In genomic region chr2:181658930-181659555, GRCm38 (mm10) we compare ENCODE assay signal across 9 mouse cellular contexts. TPM values are rescaled to one million over a fixed set of nuclear protein-coding genes. Genes with fewer than 3 reads are reported as not detected.
A peak's percentile ranks its signal among the peaks of the same experiment; 100 is the strongest.
DNase-seq lines count a peak whose midpoint lies in the region; ATAC-seq and TF ChIP-seq lines count a peak whose summit lies in the region.
"Had no signal": no experiment of that assay in that cellular context is flagged by ENCODE, and none has a peak within 500 bp of the region (broad histone marks: within the 10 kb centered on the region; RNA-seq: fewer than 3 reads in every experiment).

No protein-coding gene starts in this region.

- WGBS in forebrain, embryonic 14.5 days = 40% methylated on average over 17 of the region's 17 CpGs
- WGBS in cerebellum, adult 2 months = 46% methylated on average over 17 of the region's 17 CpGs

- H3K9ac ChIP-seq in forebrain, embryonic 14.5 days (ENCODE audit: low read length) = no peak overlapping the region
- H3K9ac ChIP-seq: embryonic facial prominence, embryonic 15.5 days had no signal

- no peaks in the 10 kb centered on the region; the same call in 1 of the 2 replicates for H3K4me1 ChIP-seq in forebrain, embryonic 14.5 days (ENCODE audit: control insufficient read depth, insufficient read depth, low read length)
- H3K4me1 ChIP-seq in cerebellum, adult 2 months (ENCODE audit: control insufficient read depth, insufficient read depth, low read length) = peaks cover 8% of the 10 kb centered on the region; the same call in 1 of the 2 replicates

- no peak for TF ChIP-seq POLR2A in cerebellum, adult 2 months (IDR thresholded peaks at IDR 0.05; ENCODE audit: borderline replicate concordance, insufficient read depth, low read length)

- H3K4me2 ChIP-seq in forebrain, embryonic 14.5 days (ENCODE audit: low read length) = no peak overlapping the region
- H3K4me2 ChIP-seq: embryonic facial prominence, embryonic 15.5 days had no signal

- 0 out of 2 replicates have a peak, but pooled peaks have one; percentile 34 for ATAC-seq in forebrain, embryonic 14.5 days

- TF ChIP-seq CTCF in layer of hippocampus, adult 2 months (conservative IDR thresholded peaks at IDR 0.05) = no peak
- no peak for TF ChIP-seq CTCF in cerebellum, adult 2 months (IDR thresholded peaks at IDR 0.05; ENCODE audit: borderline replicate concordance, insufficient read depth, low read depth, low read length)

- no peak overlapping the region for H3K27ac ChIP-seq in forebrain, embryonic 14.5 days (ENCODE audit: low read depth, low read length)
- H3K27ac ChIP-seq in layer of hippocampus, adult 2 months = peak overlapping the region; percentile 77
- no peak overlapping the region for H3K27ac ChIP-seq in cerebellum, adult 2 months (ENCODE audit: insufficient read depth, low read length)
- H3K27ac ChIP-seq: embryonic facial prominence, embryonic 15.5 days had no signal

- H3K27me3 ChIP-seq in forebrain, embryonic 14.5 days (replicated peaks; ENCODE audit: control insufficient read depth, insufficient read depth, low read length) = no peaks in the 10 kb centered on the region
- no peaks in the 10 kb centered on the region for H3K27me3 ChIP-seq in cerebellum, adult 2 months (ENCODE audit: control insufficient read depth, insufficient read depth, low read length)
- H3K27me3 ChIP-seq: embryonic facial prominence, embryonic 15.5 days had no signal

- H3K9me3 ChIP-seq in forebrain, embryonic 14.5 days (replicated peaks; ENCODE audit: control insufficient read depth, low read length) = no peaks in the 10 kb centered on the region
- H3K9me3 ChIP-seq: embryonic facial prominence, embryonic 15.5 days had no signal

- DNase-seq in CD4-positive helper T cell, adult 2 months (ENCODE audit: low read depth, low spot score) = peak; percentile 54
- peak; percentile 85 for DNase-seq in ZHBTc4 (ENCODE audit: low read depth, low spot score)
- DNase-seq in forebrain, embryonic 14.5 days (ENCODE audit: low spot score) = peak; percentile 48
- peak; percentile 79 for DNase-seq in heart, postnatal 4 days
- peak; percentile 59 to 60 for DNase-seq in layer of hippocampus, adult 2 months (ENCODE audit: low spot score in 2 of 2)
- peak; percentile 64 for DNase-seq in lung, postnatal 25 days (ENCODE audit: low spot score)
- DNase-seq in right cerebral cortex, postnatal 25 days = peak; percentile 48
- no peak for DNase-seq in cerebellum, adult 2 months

- H3K4me3 ChIP-seq in forebrain, embryonic 14.5 days (ENCODE audit: low read depth, low read length) = no peak overlapping the region
- H3K4me3 ChIP-seq in layer of hippocampus, adult 2 months = no peak overlapping the region
- no peak overlapping the region for H3K4me3 ChIP-seq in cerebellum, adult 2 months (replicated peaks; ENCODE audit: insufficient read depth, low read depth, low read length)
- H3K4me3 ChIP-seq: embryonic facial prominence, embryonic 15.5 days had no signal

- H3K36me3 ChIP-seq in forebrain, embryonic 14.5 days (ENCODE audit: control insufficient read depth, insufficient read depth, low read length) = peaks cover 40% of the 10 kb centered on the region

RNA-seq across cellular contexts. Expression of gene Gm29797, which starts 2.2 kb away (rescaled TPM):
- not detected in 2 replicates for polyA plus RNA-seq in forebrain, embryonic 14.5 days (2014; fragmentation: Nextera tagmentation; extraction: Ambion mirVana)
- total RNA-seq in heart, postnatal 4 days (2021) = not detected
- total RNA-seq in layer of hippocampus, adult 2 months (2021) = 1 to 10 TPM in 1 of 2 experiments, under 1 TPM in 1; 0.83 to 1.4 TPM
- 0.21 and 0.26 TPM in 2 replicates for polyA plus RNA-seq in cerebellum, adult 2 months (2012; rRNA removed)

RNA-seq across cellular contexts. Expression of gene Sox18, which starts 12.4 kb away (rescaled TPM):
- polyA plus RNA-seq in forebrain, embryonic 14.5 days (2014; fragmentation: Nextera tagmentation; extraction: Ambion mirVana) = 12.5 and 15.1 TPM in 2 replicates
- total RNA-seq in heart, postnatal 4 days (2021) = 10 to 100 TPM; 75.9 to 80.3 TPM
- 10 to 100 TPM; 11.6 to 14.1 TPM for total RNA-seq in layer of hippocampus, adult 2 months (2021)
- 15.1 and 17.8 TPM in 2 replicates for polyA plus RNA-seq in cerebellum, adult 2 months (2012; rRNA removed)

RNA-seq across cellular contexts. Expression of gene Tcea2, which starts 21.1 kb away (rescaled TPM):
- polyA plus RNA-seq in forebrain, embryonic 14.5 days (2014; fragmentation: Nextera tagmentation; extraction: Ambion mirVana) = 42.0 and 44.3 TPM in 2 replicates
- total RNA-seq in heart, postnatal 4 days (2021) = 10 to 100 TPM in 1 of 2 experiments, 1 to 10 TPM in 1; 9.9 to 11.1 TPM
- total RNA-seq in layer of hippocampus, adult 2 months (2021) = 10 to 100 TPM; 54.7 to 60.0 TPM
- polyA plus RNA-seq in cerebellum, adult 2 months (2012; rRNA removed) = 128 and 138 TPM in 2 replicates

RNA-seq across cellular contexts. Expression of gene Rgs19, which starts 34.7 kb away (rescaled TPM):
- 60.3 and 63.6 TPM in 2 replicates for polyA plus RNA-seq in forebrain, embryonic 14.5 days (2014; fragmentation: Nextera tagmentation; extraction: Ambion mirVana)
- total RNA-seq in heart, postnatal 4 days (2021) = 10 to 100 TPM; 11.3 to 15.8 TPM
- total RNA-seq in layer of hippocampus, adult 2 months (2021) = 10 to 100 TPM; 41.8 to 43.4 TPM
- polyA plus RNA-seq in cerebellum, adult 2 months (2012; rRNA removed) = 29.2 and 30.6 TPM in 2 replicates

RNA-seq across cellular contexts. Expression of gene Lkaaear1, which starts 39.2 kb away (rescaled TPM):
- polyA plus RNA-seq in forebrain, embryonic 14.5 days (2014; fragmentation: Nextera tagmentation; extraction: Ambion mirVana) = not detected in 2 replicates
- not detected for total RNA-seq in heart, postnatal 4 days (2021)
- total RNA-seq in layer of hippocampus, adult 2 months (2021) = not detected
- not detected in 2 replicates for polyA plus RNA-seq in cerebellum, adult 2 months (2012; rRNA removed)
- polyA plus RNA-seq: embryonic facial prominence, embryonic 15.5 days had no signal

Comparison
In these comparisons a context has a peak if more than half of its experiments do, and no peak if none do; other contexts are left out.
1. DNase-seq: peak in CD4-positive helper T cell, adult 2 months (single experiment), ZHBTc4 (single experiment), forebrain, embryonic 14.5 days (single experiment), heart, postnatal 4 days (single experiment), layer of hippocampus, adult 2 months (2 of 2), lung, postnatal 25 days (single experiment) and right cerebral cortex, postnatal 25 days (single experiment); none in cerebellum, adult 2 months (0 of 2).
2. RNA of gene Sox18, which starts 12.4 kb away (total RNA-seq): 75.9 to 80.3 TPM in heart, postnatal 4 days; 11.6 to 14.1 TPM in layer of hippocampus, adult 2 months; every median in the first group is over 4 times any median in the second.
3. RNA of gene Tcea2, which starts 21.1 kb away (total RNA-seq): 54.7 to 60.0 TPM in layer of hippocampus, adult 2 months; 9.9 to 11.1 TPM in heart, postnatal 4 days; every median in the first group is over 4 times any median in the second.